In the genomic region with DNA sequence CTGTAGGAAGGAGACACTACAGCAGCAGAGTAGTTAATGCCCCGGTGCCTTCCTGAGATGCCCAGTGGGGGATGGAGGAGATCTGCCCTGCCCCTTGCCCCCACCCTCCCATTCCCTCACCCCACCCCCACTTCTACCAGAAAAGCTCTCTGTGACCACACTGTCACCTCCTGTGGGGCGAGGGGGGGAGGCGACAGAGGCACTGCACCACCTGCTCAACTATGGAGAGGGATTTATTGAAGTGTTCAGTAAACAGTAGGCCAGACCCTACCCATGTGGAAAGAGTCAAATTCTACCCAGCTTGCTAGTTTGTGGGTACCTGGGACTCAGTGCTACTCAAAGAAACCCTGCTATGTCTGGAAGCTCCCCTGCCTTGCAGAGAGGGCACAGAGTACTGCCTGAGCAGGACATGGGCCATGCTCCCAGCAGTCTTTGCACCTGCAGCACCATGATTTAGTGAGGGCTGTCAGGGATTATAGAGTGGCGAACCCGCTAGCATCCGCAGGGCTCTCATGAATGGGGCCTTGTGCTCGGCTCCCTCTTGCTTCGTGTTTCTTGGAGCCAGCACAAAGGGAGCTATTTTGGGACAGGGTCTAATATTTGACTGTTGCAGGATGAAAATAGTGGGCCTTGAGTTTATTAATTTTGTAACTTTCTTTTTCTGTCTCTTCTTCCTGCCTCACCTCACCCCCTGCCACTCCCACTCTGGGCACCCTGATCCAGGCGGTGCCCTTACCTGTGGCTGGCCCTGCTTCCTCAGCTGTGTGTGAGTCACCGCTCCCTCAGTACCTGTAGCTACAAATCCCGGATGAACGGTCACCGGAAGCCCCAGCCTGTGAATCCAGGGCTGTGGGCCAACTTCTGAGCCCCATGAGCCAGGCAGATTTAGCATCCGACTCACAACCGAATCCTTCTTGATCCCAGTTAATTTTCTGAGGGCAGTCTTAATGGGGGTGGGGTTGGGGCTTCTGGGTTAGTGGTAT, we compare ENCODE assay signal across 12 mouse cellular contexts.
A peak's percentile ranks its signal among the peaks of the same experiment; 100 is the strongest.
DNase-seq lines count a peak whose midpoint lies in the region; ATAC-seq and TF ChIP-seq lines count a peak whose summit lies in the region.
"Had no signal": no experiment of that assay in that cellular context is flagged by ENCODE, and none has a peak within 500 bp of the region (broad histone marks: within the 10 kb centered on the region; RNA-seq: fewer than 3 reads in every experiment).

No protein-coding gene starts in this region.

- H3K27ac ChIP-seq in lung, embryonic 14.5 days (ENCODE audit: low read depth): peak overlapping the region; percentile 30; the same call in 1 of the 2 replicates
- no peak overlapping the region for H3K27ac ChIP-seq in embryonic facial prominence, embryonic 14.5 days (replicated peaks; ENCODE audit: low read depth, low read length)
- no peak overlapping the region for H3K27ac ChIP-seq in hindbrain, embryonic 13.5 days
- H3K27ac ChIP-seq in midbrain, embryonic 15.5 days: no peak overlapping the region
- no peak overlapping the region for H3K27ac ChIP-seq in cerebellum, adult 2 months (ENCODE audit: insufficient read depth, low read length)
- H3K27ac ChIP-seq: heart, embryonic 13.5 days; layer of hippocampus, adult 2 months had no signal

- no peak for TF ChIP-seq POLR2A in cerebellum, adult 2 months (IDR thresholded peaks at IDR 0.05; ENCODE audit: borderline replicate concordance, insufficient read depth, low read length)

- no peaks in the 10 kb centered on the region for H3K9me3 ChIP-seq in lung, embryonic 14.5 days (ENCODE audit: low read depth, low read length)
- peaks cover 4% of the 10 kb centered on the region; the same call in 1 of the 2 replicates for H3K9me3 ChIP-seq in embryonic facial prominence, embryonic 14.5 days (ENCODE audit: control insufficient read depth, low read length)
- peaks cover 3% of the 10 kb centered on the region; the same call in 1 of the 2 replicates for H3K9me3 ChIP-seq in hindbrain, embryonic 13.5 days
- no peaks in the 10 kb centered on the region for H3K9me3 ChIP-seq in midbrain, embryonic 15.5 days
- H3K9me3 ChIP-seq: heart, embryonic 13.5 days had no signal

- ATAC-seq in lung, embryonic 14.5 days (ENCODE audit: insufficient read depth): peak; percentile 71
- peak; percentile 50; the same call in 1 of the 2 replicates for ATAC-seq in embryonic facial prominence, embryonic 14.5 days (ENCODE audit: low read depth)
- ATAC-seq in hindbrain, embryonic 13.5 days (ENCODE audit: low FRiP score): peak; percentile 46; the same call in 1 of the 2 replicates
- ATAC-seq in midbrain, embryonic 15.5 days (replicated peaks): 0 out of 2 replicates have a peak, but pooled peaks have one; percentile 42
- no peak for ATAC-seq in CD4-positive, CD25-positive, alpha-beta regulatory T cell, adult 4 months

- H3K4me2 ChIP-seq in lung, embryonic 14.5 days: no peak overlapping the region
- no peak overlapping the region for H3K4me2 ChIP-seq in embryonic facial prominence, embryonic 14.5 days (ENCODE audit: low read depth, low read length)
- no peak overlapping the region for H3K4me2 ChIP-seq in hindbrain, embryonic 13.5 days
- H3K4me2 ChIP-seq in midbrain, embryonic 15.5 days: no peak overlapping the region
- H3K4me2 ChIP-seq: heart, embryonic 13.5 days; liver, embryonic 11.5 days had no signal

- DNase-seq in lung, embryonic 14.5 days: no peak
- DNase-seq in lung, postnatal 10 days: no peak
- peak; percentile 51 for DNase-seq in embryonic facial prominence, embryonic 14.5 days (ENCODE audit: low spot score)
- DNase-seq in layer of hippocampus, adult 8-10 months (ENCODE audit: low spot score in 2 of 2): no peak
- no peak for DNase-seq in cerebellum, adult 2 months
- DNase-seq: cerebellum, postnatal 36 days had no signal

- WGBS in lung, embryonic 14.5 days: 61% methylated on average over 15 of the region's 15 CpGs
- WGBS in embryonic facial prominence, embryonic 14.5 days: 46% methylated on average over 15 of the region's 15 CpGs
- 55% methylated on average over 15 of the region's 15 CpGs for WGBS in hindbrain, embryonic 13.5 days
- WGBS in midbrain, embryonic 15.5 days: 59% methylated on average over 15 of the region's 15 CpGs
- WGBS in cerebellum, adult 2 months: 56% methylated on average over 15 of the region's 15 CpGs

- no peak overlapping the region for H3K9ac ChIP-seq in lung, embryonic 14.5 days
- H3K9ac ChIP-seq in embryonic facial prominence, embryonic 14.5 days (ENCODE audit: low read depth, low read length): no peak overlapping the region
- H3K9ac ChIP-seq in hindbrain, embryonic 13.5 days: no peak overlapping the region
- no peak overlapping the region for H3K9ac ChIP-seq in midbrain, embryonic 15.5 days
- H3K9ac ChIP-seq: heart, embryonic 13.5 days had no signal

- TF ChIP-seq CTCF in lung, embryonic 14.5 days (IDR thresholded peaks at IDR 0.05; ENCODE audit: low read depth): no peak
- no peak for TF ChIP-seq CTCF in cerebellum, adult 2 months (IDR thresholded peaks at IDR 0.05; ENCODE audit: borderline replicate concordance, insufficient read depth, low read depth, low read length)

- no peak overlapping the region for H3K4me3 ChIP-seq in lung, embryonic 14.5 days (ENCODE audit: low read depth, low read length)
- H3K4me3 ChIP-seq in embryonic facial prominence, embryonic 14.5 days (ENCODE audit: low read depth, low read length): no peak overlapping the region
- no peak overlapping the region for H3K4me3 ChIP-seq in hindbrain, embryonic 13.5 days
- no peak overlapping the region for H3K4me3 ChIP-seq in midbrain, embryonic 15.5 days
- no peak overlapping the region for H3K4me3 ChIP-seq in cerebellum, adult 2 months (replicated peaks; ENCODE audit: insufficient read depth, low read depth, low read length)
- H3K4me3 ChIP-seq: heart, embryonic 13.5 days; layer of hippocampus, adult 2 months had no signal

- H3K27me3 ChIP-seq in lung, embryonic 14.5 days (ENCODE audit: insufficient read depth, low read length): no peaks in the 10 kb centered on the region
- no peaks in the 10 kb centered on the region; the same call in 1 of the 2 replicates for H3K27me3 ChIP-seq in embryonic facial prominence, embryonic 14.5 days (replicated peaks; ENCODE audit: control insufficient read depth, insufficient read depth, low read length)
- H3K27me3 ChIP-seq in hindbrain, embryonic 13.5 days: no peaks in the 10 kb centered on the region
- H3K27me3 ChIP-seq in midbrain, embryonic 15.5 days (replicated peaks): no peaks in the 10 kb centered on the region
- H3K27me3 ChIP-seq in cerebellum, adult 2 months (ENCODE audit: control insufficient read depth, insufficient read depth, low read length): no peaks in the 10 kb centered on the region
- H3K27me3 ChIP-seq: heart, embryonic 13.5 days had no signal

- no peaks in the 10 kb centered on the region for H3K36me3 ChIP-seq in lung, embryonic 14.5 days (ENCODE audit: insufficient read depth)
- H3K36me3 ChIP-seq in embryonic facial prominence, embryonic 14.5 days (ENCODE audit: control insufficient read depth, insufficient read depth, low read length): no peaks in the 10 kb centered on the region
- H3K36me3 ChIP-seq in hindbrain, embryonic 13.5 days: no peaks in the 10 kb centered on the region
- H3K36me3 ChIP-seq in midbrain, embryonic 15.5 days (replicated peaks): no peaks in the 10 kb centered on the region
- H3K36me3 ChIP-seq: heart, embryonic 13.5 days had no signal

- H3K4me1 ChIP-seq in lung, embryonic 14.5 days (ENCODE audit: insufficient read depth): no peaks in the 10 kb centered on the region
- 0 out of 2 replicates have a peak, but pooled peaks cover 3% of the 10 kb centered on the region for H3K4me1 ChIP-seq in embryonic facial prominence, embryonic 14.5 days (ENCODE audit: control insufficient read depth, insufficient read depth, low read length)
- H3K4me1 ChIP-seq in hindbrain, embryonic 13.5 days (replicated peaks): peaks cover 8% of the 10 kb centered on the region; the same call in 1 of the 2 replicates
- no peaks in the 10 kb centered on the region for H3K4me1 ChIP-seq in midbrain, embryonic 15.5 days
- H3K4me1 ChIP-seq in cerebellum, adult 2 months (ENCODE audit: control insufficient read depth, insufficient read depth, low read length): no peaks in the 10 kb centered on the region
